Mouse (Mus musculus) kidney, adult 2 months (tissue): ENCODE data around the gene Thra.

ENCODE experiments used
- CTCF ChIP-seq: fragments of 200-500 bp; conservative IDR thresholded peaks from 2 replicates; pipeline ENCODE4 v1.5.1; 2011; ENCODE audit warnings: low read depth, mild to moderate bottlenecking, control low read depth, low read length, moderate library complexity, mixed read lengths; ENCODE audit not compliant: insufficient read depth, insufficient read length
- POLR2A ChIP-seq: fragments of 200-500 bp; IDR thresholded peaks from one replicate; pipeline ENCODE4 v1.6.1; 2011; ENCODE audit warnings: low read depth, low read length, control low read depth

DNA sequence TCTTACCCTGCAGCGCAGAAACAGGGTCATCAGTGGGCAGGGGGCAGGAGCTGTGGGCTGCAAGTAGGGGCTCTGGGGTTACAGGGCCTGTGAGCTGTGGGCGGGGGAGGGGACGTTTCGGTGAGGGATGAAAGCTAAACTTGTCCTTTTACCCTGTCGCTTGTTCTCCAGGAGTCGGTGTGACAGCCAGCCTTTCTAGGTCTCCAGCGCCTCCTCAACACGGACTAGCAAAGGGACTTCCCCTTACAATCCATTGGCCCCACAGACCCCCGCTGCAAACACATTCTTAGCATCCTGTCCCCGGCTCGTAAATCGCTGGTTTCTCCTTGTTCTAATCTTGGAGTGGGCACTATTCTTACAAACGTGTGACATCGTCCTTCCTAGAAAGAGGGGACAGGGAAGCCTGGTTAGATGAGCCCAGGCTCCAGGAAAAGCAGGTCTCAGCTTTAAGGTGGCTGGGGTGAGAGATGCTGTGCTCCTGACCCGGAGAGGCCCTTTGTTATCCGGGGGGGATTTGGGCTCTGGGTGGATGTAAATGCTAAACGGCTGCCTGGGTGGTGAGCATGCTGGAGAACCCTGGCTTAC is 42.3 kb downstream of the Thra start:
- TF ChIP-seq CTCF = no peak
- TF ChIP-seq POLR2A = no peak
